Mouse (Mus musculus): Measurements from ENCODE around the gene Ago3. TPM values are rescaled to one million over a fixed set of nuclear protein-coding genes. Genes with fewer than 3 reads are reported as not detected.
A peak's percentile ranks its signal among the peaks of the same experiment; 100 is the strongest.

The Ago3 gene
- polyA plus RNA-seq, 1 experiment from 2014 or later = 19.9 TPM

- WGBS = 96% methylated on average over 5 of the region's 5 CpGs
- Histone ChIP-seq H3K36me3 (peaks cover 99% of the 10 kb centered on the region), H3K4me2 (replicated peaks) (no peak overlapping the region), H3K4me3 (no peak overlapping the region), H3K4me1 (no peaks in the 10 kb centered on the region), H3K9ac (replicated peaks) (no peak overlapping the region), H3K9me3 (no peaks in the 10 kb centered on the region), H3K27ac (replicated peaks) (no peak overlapping the region), H3K27me3 (no peaks in the 10 kb centered on the region)
- ATAC-seq (ENCODE audit: low FRiP score, low read depth) = no peak
Observed at GRCm38 (mm10) chr4:126454547-126455254, 25.3 kb upstream of the Ago3 start.

DNA sequence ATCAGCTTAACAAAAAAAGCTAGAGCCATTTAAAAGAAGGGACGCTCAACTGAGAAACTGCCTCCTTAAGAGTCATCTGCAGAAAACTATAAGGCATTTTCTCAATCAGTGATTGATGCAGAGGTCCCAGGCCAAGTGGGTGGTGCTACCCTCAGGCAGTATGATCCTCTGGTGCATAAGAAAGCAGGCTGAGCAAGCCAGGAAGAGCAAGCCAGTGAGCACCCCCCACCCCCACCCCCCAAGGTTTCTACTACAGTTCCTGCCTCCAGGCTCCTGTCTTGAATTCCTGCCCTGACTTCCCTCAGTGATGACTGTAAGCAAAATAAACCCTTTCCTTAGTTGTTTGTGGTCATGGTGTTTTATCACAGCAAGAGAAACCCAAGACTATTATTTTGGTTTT, 20.9 kb upstream of the Ago3 start:
- no peak overlapping the region for H3K9ac ChIP-seq (replicated peaks)
- H3K4me3 ChIP-seq = no peak overlapping the region
- no peaks in the 10 kb centered on the region for H3K27me3 ChIP-seq
- H3K4me2 ChIP-seq (replicated peaks) = no peak overlapping the region
- no peaks in the 10 kb centered on the region for H3K9me3 ChIP-seq
- H3K4me1 ChIP-seq = no peaks in the 10 kb centered on the region
- 88% methylated on average over 1 of the region's 1 CpGs for WGBS
- peaks cover 94% of the 10 kb centered on the region for H3K36me3 ChIP-seq
- H3K27ac ChIP-seq (replicated peaks) = no peak overlapping the region
- no peak for ATAC-seq (ENCODE audit: low FRiP score, low read depth)

GRCm38 (mm10) chr4:126447126-126447525, 17.8 kb upstream of the Ago3 start:
- H3K27ac ChIP-seq (replicated peaks) = no peak overlapping the region
- no peak for ATAC-seq (ENCODE audit: low FRiP score, low read depth)
- no peaks in the 10 kb centered on the region for H3K9me3 ChIP-seq
- H3K27me3 ChIP-seq = no peaks in the 10 kb centered on the region
- WGBS = 95% methylated on average over 7 of the region's 7 CpGs
- H3K4me1 ChIP-seq = no peaks in the 10 kb centered on the region
- no peak overlapping the region for H3K4me3 ChIP-seq
- peaks cover 83% of the 10 kb centered on the region for H3K36me3 ChIP-seq
- H3K9ac ChIP-seq (replicated peaks) = no peak overlapping the region
- H3K4me2 ChIP-seq (replicated peaks) = no peak overlapping the region

GRCm38 (mm10) chr4:126444528-126444927, 15.2 kb upstream of the Ago3 start:
- 91% methylated on average over 3 of the region's 3 CpGs for WGBS
- H3K4me1 ChIP-seq = no peaks in the 10 kb centered on the region
- no peaks in the 10 kb centered on the region for H3K27me3 ChIP-seq
- H3K9ac ChIP-seq (replicated peaks) = no peak overlapping the region
- no peak overlapping the region for H3K4me3 ChIP-seq
- no peak overlapping the region for H3K27ac ChIP-seq (replicated peaks)
- no peak for ATAC-seq (ENCODE audit: low FRiP score, low read depth)
- no peaks in the 10 kb centered on the region for H3K9me3 ChIP-seq
- H3K4me2 ChIP-seq (replicated peaks) = no peak overlapping the region
- peaks cover 83% of the 10 kb centered on the region for H3K36me3 ChIP-seq

DNA sequence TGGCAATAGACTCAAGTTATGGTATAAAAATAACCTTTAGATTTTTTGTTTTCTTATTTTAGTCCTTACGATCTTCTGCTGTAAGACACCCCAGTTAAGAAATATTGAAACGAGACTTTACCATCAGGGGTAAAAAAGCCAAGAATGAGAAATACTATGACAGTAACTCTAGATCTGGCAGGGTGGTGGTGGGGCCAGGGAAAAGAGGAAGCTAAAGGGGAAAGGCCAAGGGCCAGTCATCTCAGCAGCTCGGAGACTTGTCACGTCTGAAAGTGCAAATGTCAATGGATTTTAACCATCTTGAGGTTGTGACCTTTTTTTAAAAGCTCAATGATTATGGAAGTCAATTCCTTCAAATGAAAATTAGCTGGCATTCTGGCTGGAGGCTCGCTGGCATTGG, 8.9 kb upstream of the Ago3 start:
- H3K9me3 ChIP-seq = no peaks in the 10 kb centered on the region
- no peak overlapping the region for H3K9ac ChIP-seq (replicated peaks)
- peaks cover 85% of the 10 kb centered on the region for H3K36me3 ChIP-seq
- H3K27ac ChIP-seq (replicated peaks) = no peak overlapping the region
- whole genome bisulfite sequencing = 80% methylated on average over 5 of the region's 5 CpGs
- H3K4me3 ChIP-seq = no peak overlapping the region
- H3K4me2 ChIP-seq (replicated peaks) = no peak overlapping the region
- no peaks in the 10 kb centered on the region for H3K4me1 ChIP-seq
- no peaks in the 10 kb centered on the region for H3K27me3 ChIP-seq
- no peak for ATAC-seq (ENCODE audit: low FRiP score, low read depth)

GRCm38 (mm10) chr4:126436268-126436667, 6.9 kb upstream of the Ago3 start:
- Histone ChIP-seq H3K9me3 (no peaks in the 10 kb centered on the region), H3K4me3 (no peak overlapping the region), H3K27ac (replicated peaks) (0 out of 2 replicates have a peak overlapping the region, but pooled peaks have one; percentile 15), H3K4me1 (no peaks in the 10 kb centered on the region), H3K36me3 (peaks cover 65% of the 10 kb centered on the region), H3K27me3 (no peaks in the 10 kb centered on the region), H3K4me2 (replicated peaks) (no peak overlapping the region), H3K9ac (replicated peaks) (no peak overlapping the region)
- ATAC-seq (ENCODE audit: low FRiP score, low read depth) = no peak
- 50% methylated on average over 2 of the region's 2 CpGs for WGBS

DNA sequence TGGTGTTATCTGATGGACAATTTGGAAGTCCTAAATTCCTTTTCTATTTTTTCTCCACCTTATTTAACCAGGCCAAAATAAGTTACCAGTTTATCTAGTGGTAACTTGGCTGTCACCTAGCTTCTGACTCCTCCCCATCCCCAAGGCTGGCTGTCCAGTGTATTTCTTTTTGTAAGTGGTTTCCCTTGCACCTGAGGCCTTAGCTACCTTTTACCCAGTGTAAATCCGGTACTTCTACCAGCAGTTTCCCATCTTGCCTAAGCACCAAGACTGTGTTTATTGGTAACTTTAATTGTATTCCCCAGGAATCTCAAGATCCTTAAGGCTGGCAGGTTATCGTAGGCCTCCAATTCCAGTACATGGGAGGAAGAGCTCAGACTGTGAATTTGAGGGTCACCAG, 4.7 kb upstream of the Ago3 start:
- Histone ChIP-seq H3K36me3 (peaks cover 44% of the 10 kb centered on the region), H3K4me2 (replicated peaks) (no peak overlapping the region), H3K9ac (replicated peaks) (no peak overlapping the region), H3K4me3 (no peak overlapping the region), H3K27ac (replicated peaks) (no peak overlapping the region), H3K4me1 (0 out of 2 replicates have a peak, but pooled peaks cover 2% of the 10 kb centered on the region), H3K9me3 (no peaks in the 10 kb centered on the region), H3K27me3 (no peaks in the 10 kb centered on the region)
- no peak for ATAC-seq (ENCODE audit: low FRiP score, low read depth)
- WGBS = 89% methylated on average over 2 of the region's 2 CpGs

DNA sequence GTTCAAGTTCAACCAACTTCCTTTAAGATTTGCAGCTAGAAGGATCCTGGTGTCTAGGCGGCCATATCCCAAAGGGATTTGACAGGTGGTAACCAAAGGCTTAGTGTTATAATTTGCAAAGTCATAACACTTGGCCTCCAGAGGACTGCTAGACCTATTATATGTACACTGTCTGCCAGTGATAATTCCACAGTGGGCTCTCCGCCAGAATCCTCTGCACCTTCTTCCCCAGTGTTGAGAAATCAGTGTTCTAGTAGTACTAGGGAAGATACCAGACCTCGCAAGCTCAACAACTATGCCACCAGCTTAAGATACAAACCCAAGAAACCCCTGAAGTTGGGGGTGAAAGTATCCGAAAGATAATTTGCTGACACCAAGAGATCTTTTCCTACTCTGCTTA, 3.8 kb upstream of the Ago3 start:
- Histone ChIP-seq H3K4me2 (replicated peaks) (no peak overlapping the region), H3K27ac (replicated peaks) (no peak overlapping the region), H3K9me3 (no peaks in the 10 kb centered on the region), H3K4me3 (no peak overlapping the region), H3K9ac (replicated peaks) (no peak overlapping the region), H3K36me3 (peaks cover 35% of the 10 kb centered on the region), H3K27me3 (no peaks in the 10 kb centered on the region), H3K4me1 (peaks cover 10% of the 10 kb centered on the region; the same call in 1 of the 2 replicates)
- WGBS = 94% methylated on average over 4 of the region's 4 CpGs
- no peak for ATAC-seq (ENCODE audit: low FRiP score, low read depth)

DNA sequence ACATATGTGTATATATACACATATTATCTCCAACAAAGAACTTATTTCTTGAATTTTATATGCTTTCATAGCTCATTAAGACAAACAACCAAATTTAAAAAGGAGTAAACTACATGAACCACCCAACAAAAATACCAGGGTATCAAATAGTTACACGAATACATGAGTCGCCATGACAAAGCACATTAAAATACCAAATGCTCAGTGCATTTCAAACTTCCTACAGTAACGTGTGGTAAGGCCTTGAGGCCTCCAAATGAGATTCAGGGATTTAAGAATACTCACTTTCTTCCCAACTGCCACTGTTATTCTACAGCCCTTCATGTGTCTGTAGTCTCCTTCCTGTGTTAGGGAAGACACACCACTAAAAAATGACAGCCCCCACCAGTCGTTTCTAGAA, 2.4 kb upstream of the Ago3 start:
- Histone ChIP-seq H3K4me1 (peaks cover 12% of the 10 kb centered on the region; the same call in 1 of the 2 replicates), H3K27ac (replicated peaks) (no peak overlapping the region), H3K27me3 (no peaks in the 10 kb centered on the region), H3K9me3 (no peaks in the 10 kb centered on the region), H3K9ac (replicated peaks) (no peak overlapping the region), H3K4me3 (no peak overlapping the region), H3K4me2 (replicated peaks) (no peak overlapping the region), H3K36me3 (peaks cover 21% of the 10 kb centered on the region)
- WGBS = 77% methylated on average over 4 of the region's 4 CpGs
- no peak for ATAC-seq (ENCODE audit: low FRiP score, low read depth)

DNA sequence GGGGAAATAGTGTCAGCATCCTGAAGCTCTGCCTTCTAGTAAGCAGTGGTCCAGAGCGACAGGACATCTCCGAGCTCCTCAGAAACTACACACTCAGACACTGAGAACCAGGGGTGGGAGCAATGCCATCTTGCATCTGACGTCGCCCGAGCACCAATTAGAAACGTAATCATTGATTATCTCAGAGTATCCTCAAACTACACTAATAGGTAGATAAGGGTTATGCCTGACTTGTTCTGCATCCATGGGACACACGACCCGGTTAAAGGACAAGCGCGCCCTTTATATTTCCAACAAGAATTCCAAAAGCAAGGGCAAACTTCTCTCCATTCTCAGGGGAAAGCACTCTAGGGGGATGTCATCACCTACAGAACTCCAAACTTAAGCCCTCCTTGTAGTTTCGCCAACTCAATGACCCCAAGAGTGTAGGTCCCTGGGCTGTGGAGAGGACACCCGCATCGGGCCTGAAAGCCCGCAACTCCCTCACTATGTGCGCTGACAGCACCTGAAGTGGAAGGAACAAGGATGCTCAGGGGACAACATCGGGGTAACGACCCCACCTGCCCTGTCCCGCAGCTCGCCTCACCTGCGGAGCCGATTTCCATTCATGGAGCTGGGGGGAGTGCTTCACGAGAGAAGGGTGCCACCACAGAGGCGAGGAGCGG, 542 bp downstream of the Ago3 start:
- H3K4me2 ChIP-seq (replicated peaks) = peak overlapping the region; percentile 91
- peak overlapping the region; percentile 90 for H3K27ac ChIP-seq (replicated peaks)
- H3K4me3 ChIP-seq = peak overlapping the region; percentile 69
- peaks cover 12% of the 10 kb centered on the region; the same call in 1 of the 2 replicates for H3K4me1 ChIP-seq
- H3K36me3 ChIP-seq = no peaks in the 10 kb centered on the region
- H3K27me3 ChIP-seq = no peaks in the 10 kb centered on the region
- 3% methylated on average over 24 of the region's 24 CpGs for WGBS
- peak; percentile 73 for ATAC-seq (ENCODE audit: low FRiP score, low read depth)
- no peaks in the 10 kb centered on the region for H3K9me3 ChIP-seq
- H3K9ac ChIP-seq (replicated peaks) = peak overlapping the region; percentile 89

DNA sequence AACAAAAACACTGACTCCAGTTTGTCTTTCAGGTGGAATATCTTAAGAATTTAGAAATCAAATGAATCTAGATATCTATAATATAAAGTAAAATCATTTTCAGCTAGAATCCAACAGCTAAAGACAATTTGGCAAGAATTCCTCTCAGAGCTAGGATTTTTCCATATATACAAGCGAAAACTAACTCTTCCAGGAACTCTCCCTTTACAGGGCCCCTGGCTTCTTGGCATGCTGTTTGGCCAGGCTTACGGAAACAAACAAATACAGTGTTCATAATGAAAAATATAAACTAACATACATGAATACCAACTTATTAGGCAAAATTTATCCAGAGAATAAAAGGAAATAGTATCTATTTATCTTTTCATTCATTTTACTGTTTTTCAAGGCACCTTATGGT, 5.5 kb downstream of the Ago3 start:
- 91% methylated on average over 2 of the region's 2 CpGs for WGBS
- Histone ChIP-seq H3K4me1 (peaks cover 9% of the 10 kb centered on the region; the same call in 1 of the 2 replicates), H3K27ac (replicated peaks) (no peak overlapping the region), H3K27me3 (no peaks in the 10 kb centered on the region), H3K36me3 (no peaks in the 10 kb centered on the region), H3K4me3 (no peak overlapping the region), H3K9me3 (no peaks in the 10 kb centered on the region), H3K4me2 (replicated peaks) (no peak overlapping the region), H3K9ac (replicated peaks) (no peak overlapping the region)
- ATAC-seq (ENCODE audit: low FRiP score, low read depth) = no peak

DNA sequence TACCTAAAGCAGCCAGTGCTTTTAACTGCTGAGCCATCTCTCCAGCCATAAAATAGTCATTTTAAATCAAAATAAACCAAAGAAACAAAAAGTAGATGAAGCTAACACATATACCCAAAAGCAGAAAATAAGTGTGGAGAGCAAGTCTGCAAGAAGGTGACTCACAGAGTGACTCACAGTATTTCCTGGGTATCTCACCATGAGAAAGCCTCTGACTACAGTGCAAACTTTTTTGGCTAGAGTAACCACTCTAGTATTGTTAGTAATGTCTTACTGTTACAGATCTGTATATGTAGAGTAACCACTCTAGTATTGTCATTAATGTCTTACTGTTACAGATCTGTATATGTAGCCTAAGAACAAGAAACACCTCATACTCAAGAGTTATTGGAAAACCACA, 13.6 kb downstream of the Ago3 start:
- Histone ChIP-seq H3K27me3 (no peaks in the 10 kb centered on the region), H3K4me3 (no peak overlapping the region), H3K9me3 (no peaks in the 10 kb centered on the region), H3K36me3 (no peaks in the 10 kb centered on the region), H3K27ac (replicated peaks) (no peak overlapping the region), H3K9ac (replicated peaks) (no peak overlapping the region), H3K4me2 (replicated peaks) (no peak overlapping the region), H3K4me1 (no peaks in the 10 kb centered on the region)
- ATAC-seq (ENCODE audit: low FRiP score, low read depth) = no peak

All from midbrain, embryonic 12.5 days (tissue).